Mouse (Mus musculus): ENCODE results near the gene Apoa2.

DNA sequence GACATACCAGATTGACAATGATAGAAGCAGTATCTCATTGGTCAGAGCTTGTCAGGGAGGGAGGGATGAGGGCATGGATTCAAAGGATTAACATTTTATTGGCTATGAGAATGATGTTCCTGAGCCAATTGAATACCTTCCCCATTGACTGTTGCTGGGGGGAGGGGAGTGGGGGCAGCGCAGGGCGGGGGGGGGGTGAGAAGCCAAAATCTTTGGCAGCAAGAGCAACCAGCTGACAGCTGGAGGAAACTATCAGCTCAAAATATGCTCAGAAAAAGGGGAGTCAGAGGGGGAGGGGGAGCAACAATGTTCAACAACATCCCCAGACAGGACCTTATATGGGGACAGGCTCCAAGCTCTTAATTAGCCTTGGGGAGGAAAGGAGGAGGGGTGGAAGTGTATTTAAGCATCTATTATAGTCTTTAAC, 38.3 kb downstream of the Apoa2 start:
- no peak for TF ChIP-seq CTCF (conservative IDR thresholded peaks at IDR 0.05; ENCODE audit: insufficient read depth, insufficient read length, low read depth, low read length)
- no peak for TF ChIP-seq POLR2A (IDR thresholded peaks at IDR 0.05; ENCODE audit: low read depth, low read length)
